Mouse (Mus musculus) cortical plate, adult 2 months (tissue): ENCODE results near the gene Ift57. TPM values are rescaled to one million over a fixed set of nuclear protein-coding genes. Genes with fewer than 3 reads are reported as not detected.

Experiments
- H3K27ac ChIP-seq: fragments of 200-500 bp; 2 replicates; pipeline ENCODE4 v1.5.1; 2012; ENCODE audit warnings: low read length, control low read depth, inconsistent platforms; ENCODE audit not compliant: insufficient read depth
- H3K4me1 ChIP-seq: fragments of 200-500 bp; 2 replicates; pipeline ENCODE4 v1.6.1; 2011; ENCODE audit warnings: low read length; ENCODE audit not compliant: control insufficient read depth, insufficient read depth
- H3K4me3 ChIP-seq: fragments of 200-500 bp; 2 replicates; pipeline ENCODE4 v1.5.1; 2011; ENCODE audit warnings: mild to moderate bottlenecking, low read length, control low read depth; ENCODE audit not compliant: insufficient read depth
- CTCF ChIP-seq: fragments of 200-500 bp; IDR thresholded peaks from 2 replicates; pipeline ENCODE4 v1.5.1; 2011; ENCODE audit warnings: mild to moderate bottlenecking, control low read depth, low read length; ENCODE audit not compliant: insufficient read depth; ENCODE audit errors: extremely low read depth
- POLR2A ChIP-seq: fragments of 200-500 bp; IDR thresholded peaks from 2 replicates; pipeline ENCODE4 v1.6.1; 2011; ENCODE audit warnings: mild to moderate bottlenecking, low read length, control low read depth; ENCODE audit not compliant: insufficient read depth; ENCODE audit errors: extremely low read depth
- polyA plus RNA-seq: library from polyadenylated mRNA; depleted of rRNA; stranded (reverse); fragments of >200 nt; gene quantifications from 2 replicates; pipeline ENCODE4 v1.2.3, GENCODE M21; 2012

Ift57 gene
- polyA plus RNA-seq, 1 experiment, result 53.3 TPM

GRCm38 (mm10) chr16:49708074-49708473, 9.0 kb downstream of the Ift57 start:
- no peaks in the 10 kb centered on the region for H3K4me1 ChIP-seq

GRCm38 (mm10) chr16:49710188-49710587, 11.2 kb downstream of the Ift57 start:
- TF ChIP-seq POLR2A (no peak), CTCF (no peak)

More at GRCm38 (mm10) chr16:49708074-49708473, 9.0 kb downstream of the Ift57 start:
- no peak for TF ChIP-seq POLR2A
- TF ChIP-seq CTCF, result no peak
- no peak overlapping the region for H3K4me3 ChIP-seq
- no peak overlapping the region for H3K27ac ChIP-seq

GRCm38 (mm10) chr16:49713302-49713701, 14.3 kb downstream of the Ift57 start:
- H3K27ac ChIP-seq, result no peak overlapping the region
- H3K4me1 ChIP-seq, result no peaks in the 10 kb centered on the region
- H3K4me3 ChIP-seq, result no peak overlapping the region
- TF ChIP-seq POLR2A (no peak), CTCF (no peak)

More at GRCm38 (mm10) chr16:49710188-49710587, 11.2 kb downstream of the Ift57 start:
- H3K27ac ChIP-seq, result no peak overlapping the region
- H3K4me1 ChIP-seq, result no peaks in the 10 kb centered on the region
- H3K4me3 ChIP-seq, result no peak overlapping the region

- Histone ChIP-seq H3K4me1 (peaks cover 11% of the 10 kb centered on the region), H3K4me3 (no peak overlapping the region), H3K27ac (no peak overlapping the region)
- TF ChIP-seq POLR2A (no peak), CTCF (no peak)
These were observed 21.6 kb downstream of the Ift57 start for GRCm38 (mm10) chr16:49720671-49721070.

- no peak overlapping the region for H3K4me3 ChIP-seq
- no peak overlapping the region; the same call in 1 of the 2 replicates for H3K27ac ChIP-seq
- H3K4me1 ChIP-seq, result peaks cover 11% of the 10 kb centered on the region
- TF ChIP-seq CTCF (no peak), POLR2A (no peak)
These were observed 22.6 kb downstream of the Ift57 start for GRCm38 (mm10) chr16:49721678-49722077.

GRCm38 (mm10) chr16:49723222-49723621, 24.2 kb downstream of the Ift57 start:
- Histone ChIP-seq H3K4me3 (no peak overlapping the region), H3K4me1 (peaks cover 11% of the 10 kb centered on the region), H3K27ac (no peak overlapping the region)
- no peak for TF ChIP-seq CTCF
- no peak for TF ChIP-seq POLR2A

GRCm38 (mm10) chr16:49724232-49724631, 25.2 kb downstream of the Ift57 start:
- TF ChIP-seq CTCF (no peak), POLR2A (no peak)
- no peak overlapping the region for H3K27ac ChIP-seq
- H3K4me3 ChIP-seq, result no peak overlapping the region
- H3K4me1 ChIP-seq, result peaks cover 11% of the 10 kb centered on the region

GRCm38 (mm10) chr16:49724931-49725330, 25.9 kb downstream of the Ift57 start:
- Histone ChIP-seq H3K27ac (no peak overlapping the region), H3K4me1 (peaks cover 11% of the 10 kb centered on the region), H3K4me3 (no peak overlapping the region)
- no peak for TF ChIP-seq CTCF
- TF ChIP-seq POLR2A, result no peak

GRCm38 (mm10) chr16:49725446-49725845, 26.4 kb downstream of the Ift57 start:
- no peak overlapping the region for H3K4me3 ChIP-seq
- TF ChIP-seq CTCF, result no peak
- TF ChIP-seq POLR2A, result no peak
- peaks cover 11% of the 10 kb centered on the region for H3K4me1 ChIP-seq
- H3K27ac ChIP-seq, result no peak overlapping the region

- TF ChIP-seq CTCF (no peak), POLR2A (no peak)
- H3K27ac ChIP-seq, result no peak overlapping the region
- H3K4me1 ChIP-seq, result peaks cover 11% of the 10 kb centered on the region
- no peak overlapping the region for H3K4me3 ChIP-seq
These were observed 27.2 kb downstream of the Ift57 start for GRCm38 (mm10) chr16:49726216-49726615.
